Mouse (Mus musculus) heart, adult 8-10 months (tissue): ENCODE results near the gene Tecpr1. TPM values are rescaled to one million over a fixed set of nuclear protein-coding genes. Genes with fewer than 3 reads are reported as not detected.
A peak's percentile ranks its signal among the peaks of the same experiment; 100 is the strongest.

Experiments used
- DNase-seq: peaks from one replicate; pipeline ENCODE4 v3.0.0; 2022; ENCODE audit warnings: low spot score
- total RNA-seq, 4 experiments: library from RNA; stranded (reverse); gene quantifications; 2 replicates each; pipeline ENCODE4 v1.2.4; 2022

Tecpr1 gene
- total RNA-seq, 4 experiments from 2014 or later, result 25.2 to 33.4 (median 28.5) TPM

GRCm38 (mm10) chr5:144169275-144169975 lies 54.0 kb downstream of the Tecpr1 start:
- no peak for DNase-seq

GRCm38 (mm10) chr5:144165756-144166155 lies 57.7 kb downstream of the Tecpr1 start:
- DNase-seq, result no peak

DNA sequence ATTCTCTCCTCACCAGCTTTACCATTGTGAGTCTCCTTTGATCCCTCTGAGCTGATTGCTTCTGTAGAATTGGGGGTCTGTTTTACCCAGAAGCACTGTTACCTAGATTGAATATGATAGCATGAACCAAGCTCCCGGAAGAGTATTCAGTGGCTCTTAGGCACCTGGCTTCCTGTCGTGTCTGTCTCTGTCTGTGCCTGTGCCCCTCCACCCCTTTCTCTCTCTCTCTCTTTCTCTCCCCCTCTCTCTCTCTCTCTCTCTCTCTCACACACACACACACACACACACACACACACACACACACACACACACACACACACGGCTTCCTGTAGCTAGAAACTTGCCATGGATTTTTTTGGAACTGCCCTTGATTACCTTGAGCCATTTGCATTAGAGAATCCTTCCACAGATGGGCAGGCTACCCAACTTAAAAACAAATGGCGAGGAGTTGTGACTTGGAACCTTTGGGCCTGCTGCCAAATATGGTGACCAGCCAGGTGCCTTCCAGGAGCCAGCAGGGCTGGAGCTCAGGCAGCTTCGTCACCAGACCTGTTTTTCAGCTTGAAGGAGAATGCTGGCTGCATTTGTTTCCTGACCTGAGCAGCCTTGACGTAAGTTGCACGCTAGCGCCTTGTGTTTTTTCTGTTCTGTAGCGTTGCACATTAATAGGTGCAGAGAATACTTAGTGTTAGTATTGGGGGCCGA lies 60.5 kb downstream of the Tecpr1 start:
- no peak for DNase-seq

GRCm38 (mm10) chr5:144162080-144162812 lies 61.2 kb downstream of the Tecpr1 start:
- no peak for DNase-seq

- DNase-seq, result no peak
Measured at GRCm38 (mm10) chr5:144159137-144159536, 64.3 kb downstream of the Tecpr1 start.

GRCm38 (mm10) chr5:144158604-144159003 lies 64.8 kb downstream of the Tecpr1 start:
- peak; percentile 83 for DNase-seq

DNA sequence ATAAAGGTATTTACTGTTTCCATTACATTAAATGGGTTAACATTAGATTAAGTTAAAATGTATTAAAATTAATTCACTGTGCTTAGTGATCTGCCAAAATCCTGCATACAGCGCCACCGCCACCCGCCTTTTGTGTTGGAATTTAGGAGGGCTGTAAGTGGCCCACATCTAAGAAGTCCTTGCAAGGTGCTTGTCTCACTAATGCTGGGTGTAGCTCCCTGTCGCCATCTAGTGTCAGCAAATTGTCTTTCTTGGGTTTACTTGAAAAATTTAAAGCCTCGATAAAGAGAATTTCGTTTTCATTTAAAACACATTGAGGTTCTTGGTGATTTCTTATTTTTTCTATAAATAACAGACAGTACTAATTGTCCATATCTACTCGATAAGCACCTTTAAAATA lies 68.9 kb downstream of the Tecpr1 start:
- peak; percentile 81 for DNase-seq

DNA sequence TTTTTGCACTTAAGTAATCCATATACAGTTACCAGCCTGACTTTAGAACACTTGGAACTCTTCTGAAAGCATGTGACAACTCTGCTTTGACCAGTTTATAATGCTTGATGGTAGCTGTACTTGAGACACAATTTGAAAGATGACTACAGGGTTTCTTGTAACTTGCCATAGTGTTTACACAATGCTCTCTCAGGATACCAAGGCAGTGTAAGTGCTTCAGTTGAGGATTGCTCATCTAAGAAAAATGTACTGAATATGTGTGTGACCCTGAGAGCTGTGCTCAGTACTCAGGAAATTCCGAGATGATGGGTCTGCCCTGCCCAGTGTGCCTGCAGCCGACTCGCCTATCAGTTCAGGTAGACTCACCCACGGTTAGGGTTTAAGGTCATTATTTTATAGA lies 72.1 kb downstream of the Tecpr1 start:
- DNase-seq, result no peak

DNA sequence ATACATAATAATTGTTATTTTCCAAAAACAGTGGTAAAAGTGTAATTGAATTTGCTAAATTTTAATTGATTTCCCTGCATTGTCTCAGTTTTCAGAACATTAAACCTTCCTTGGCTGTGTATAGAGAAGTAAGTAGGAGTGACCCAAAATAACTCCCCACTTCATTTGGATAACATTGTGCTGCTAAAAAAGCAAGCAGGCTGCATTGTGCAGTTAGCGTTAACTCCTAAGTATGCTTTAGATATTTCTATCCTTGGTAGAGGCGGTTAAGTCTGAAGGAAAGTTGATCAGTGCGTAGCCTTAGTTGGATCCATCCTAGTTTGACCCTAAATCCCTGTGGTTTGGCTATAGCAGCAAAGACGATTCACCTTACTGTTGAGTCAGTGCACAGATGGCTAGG lies 73.9 kb downstream of the Tecpr1 start:
- DNase-seq, result no peak

DNA sequence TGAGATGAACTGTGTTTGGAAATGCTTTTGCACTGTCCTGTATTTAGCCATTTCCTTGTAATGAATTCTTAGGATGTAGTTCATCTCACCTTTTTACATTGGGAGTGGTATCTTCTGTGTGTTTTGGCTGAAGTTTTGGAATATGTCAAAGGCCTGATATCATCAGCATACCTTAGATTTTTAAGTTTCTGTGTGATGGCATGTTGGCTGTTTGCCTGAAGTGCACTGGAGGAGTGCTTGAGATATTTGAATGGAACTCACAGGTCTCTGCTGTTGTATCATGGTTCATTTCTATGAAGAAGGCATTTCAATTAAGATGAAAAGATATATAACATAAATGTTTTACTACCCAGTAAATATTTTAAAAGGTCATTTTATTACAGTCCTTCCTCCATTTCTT lies 76.5 kb downstream of the Tecpr1 start:
- DNase-seq, result no peak

Other genes starting within 250 kb of the Tecpr1 start
- 10 to 100 TPM; 27.4 to 33.6 (median 29.4) TPM for gene Ccz1, start 208.7 kb downstream of the Tecpr1 start, total RNA-seq
- not detected for gene Ocm, start 196.9 kb downstream of the Tecpr1 start, total RNA-seq
- 10 to 100 TPM; 31.3 to 33.3 (median 32.0) TPM for gene Lmtk2, start 123.2 kb downstream of the Tecpr1 start, total RNA-seq
- under 1 TPM in 1 of 4 experiments, not detected in 3; 0.13 TPM for gene Bhlha15, start 33.3 kb downstream of the Tecpr1 start, total RNA-seq
- gene Bri3, start 20.8 kb upstream of the Tecpr1 start, total RNA-seq, result 100 to 1,000 TPM; 148 to 170 (median 156) TPM
- gene Baiap2l1, start 134.5 kb upstream of the Tecpr1 start, total RNA-seq, result 10 to 100 TPM in 1 of 4 experiments, 1 to 10 TPM in 3; 6.4 to 10.6 (median 8.3) TPM